ENCODE assay signal across 11 mouse cellular contexts in the genomic region with DNA sequence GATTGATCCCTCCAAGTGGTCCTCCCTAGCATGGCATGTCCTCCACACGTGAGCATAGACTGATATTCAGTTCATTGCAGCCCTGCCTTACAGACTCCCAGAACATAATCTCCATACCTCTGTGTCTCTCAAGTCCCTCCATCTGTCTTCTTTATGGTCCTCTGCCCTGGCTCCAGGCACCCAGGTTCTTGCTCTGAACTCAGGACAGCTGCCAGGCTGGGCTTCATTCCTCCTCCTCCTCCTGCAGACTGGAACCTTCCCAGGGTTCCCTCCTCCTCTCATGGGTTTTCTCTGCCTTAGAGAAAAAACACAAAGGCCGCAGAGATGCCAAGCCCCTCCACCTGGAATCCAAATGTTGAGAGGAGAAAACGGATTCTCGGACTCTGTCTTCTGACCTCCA. TPM values are rescaled to one million over a fixed set of nuclear protein-coding genes. Genes with fewer than 3 reads are reported as not detected.
DNase-seq lines count a peak whose midpoint lies in the region; ATAC-seq and TF ChIP-seq lines count a peak whose summit lies in the region.
"Had no signal": no experiment of that assay in that cellular context is flagged by ENCODE, and none has a peak within 500 bp of the region (broad histone marks: within the 10 kb centered on the region; RNA-seq: fewer than 3 reads in every experiment).

No protein-coding gene starts in this region.

- H3K27ac ChIP-seq in neural tube, embryonic 11.5 days (ENCODE audit: low read depth, low read length), result no peak overlapping the region
- H3K27ac ChIP-seq in embryonic facial prominence, embryonic 14.5 days (replicated peaks; ENCODE audit: low read depth, low read length), result peak overlapping the region; percentile 58; the same call in 1 of the 2 replicates
- peak overlapping the region; percentile 64 for H3K27ac ChIP-seq in hindbrain, postnatal 0 days
- H3K27ac ChIP-seq: limb, embryonic 13.5 days had no signal

- no peak for ATAC-seq in neural tube, embryonic 11.5 days (ENCODE audit: insufficient read depth, low FRiP score, low TSS enrichment)
- 0 out of 2 replicates have a peak, but pooled peaks have one; percentile 6 for ATAC-seq in embryonic facial prominence, embryonic 14.5 days (ENCODE audit: low read depth)
- no peak for ATAC-seq in hindbrain, postnatal 0 days

- no peaks in the 10 kb centered on the region for H3K9me3 ChIP-seq in neural tube, embryonic 11.5 days (ENCODE audit: control insufficient read depth, low read length)
- no peaks in the 10 kb centered on the region for H3K9me3 ChIP-seq in embryonic facial prominence, embryonic 14.5 days (ENCODE audit: control insufficient read depth, low read length)
- no peaks in the 10 kb centered on the region for H3K9me3 ChIP-seq in hindbrain, postnatal 0 days (ENCODE audit: low read length)
- H3K9me3 ChIP-seq: embryonic facial prominence, embryonic 15.5 days had no signal

- 58% methylated on average over 4 of the region's 4 CpGs for WGBS in neural tube, embryonic 11.5 days
- WGBS in embryonic facial prominence, embryonic 14.5 days, result 34% methylated on average over 4 of the region's 4 CpGs
- WGBS in hindbrain, postnatal 0 days, result 32% methylated on average over 4 of the region's 4 CpGs

- H3K36me3 ChIP-seq in neural tube, embryonic 11.5 days (ENCODE audit: control insufficient read depth, insufficient read depth, low read length), result no peaks in the 10 kb centered on the region
- no peaks in the 10 kb centered on the region for H3K36me3 ChIP-seq in embryonic facial prominence, embryonic 14.5 days (ENCODE audit: control insufficient read depth, insufficient read depth, low read length)
- H3K36me3 ChIP-seq in hindbrain, postnatal 0 days (ENCODE audit: insufficient read depth, low read length), result no peaks in the 10 kb centered on the region
- H3K36me3 ChIP-seq: embryonic facial prominence, embryonic 15.5 days; G1E; limb, embryonic 13.5 days had no signal

- peak; percentile 34 for DNase-seq in neural tube, embryonic 11.5 days (ENCODE audit: low spot score)
- DNase-seq in neural tube, embryonic 10.5 days (ENCODE audit: extremely low spot score, low spot score), result no peak
- peak; percentile 10 for DNase-seq in embryonic facial prominence, embryonic 14.5 days (ENCODE audit: low spot score)
- no peak for DNase-seq in hindbrain, postnatal 0 days (ENCODE audit: low spot score)
- no peak for DNase-seq in layer of hippocampus, adult 11-12 months (ENCODE audit: low spot score)
- DNase-seq in adrenal gland, adult 18-20 months (ENCODE audit: low spot score in 2 of 2), result no peak
- DNase-seq in T-cell, adult 2 months (ENCODE audit: low spot score), result no peak
- DNase-seq: adrenal gland, postnatal 14 days had no signal

- no peak overlapping the region for H3K4me3 ChIP-seq in neural tube, embryonic 11.5 days (ENCODE audit: low read depth, low read length)
- no peak overlapping the region for H3K4me3 ChIP-seq in embryonic facial prominence, embryonic 14.5 days (ENCODE audit: low read depth, low read length)
- H3K4me3 ChIP-seq in hindbrain, postnatal 0 days (ENCODE audit: low read length), result no peak overlapping the region
- H3K4me3 ChIP-seq: embryonic facial prominence, embryonic 15.5 days had no signal

- no peak overlapping the region for H3K4me2 ChIP-seq in neural tube, embryonic 11.5 days (ENCODE audit: low read depth)
- H3K4me2 ChIP-seq in embryonic facial prominence, embryonic 14.5 days (ENCODE audit: low read depth, low read length), result no peak overlapping the region
- peak overlapping the region; percentile 72; the same call in 1 of the 2 replicates for H3K4me2 ChIP-seq in hindbrain, postnatal 0 days (ENCODE audit: low read depth, low read length)
- H3K4me2 ChIP-seq: embryonic facial prominence, embryonic 15.5 days had no signal

- H3K27me3 ChIP-seq in neural tube, embryonic 11.5 days (ENCODE audit: control insufficient read depth, insufficient read depth, low read length), result no peaks in the 10 kb centered on the region
- no peaks in the 10 kb centered on the region for H3K27me3 ChIP-seq in embryonic facial prominence, embryonic 14.5 days (replicated peaks; ENCODE audit: control insufficient read depth, insufficient read depth, low read length)
- H3K27me3 ChIP-seq in hindbrain, postnatal 0 days (ENCODE audit: insufficient read depth, low read length), result no peaks in the 10 kb centered on the region
- H3K27me3 ChIP-seq: embryonic facial prominence, embryonic 15.5 days; limb, embryonic 13.5 days had no signal

- no peaks in the 10 kb centered on the region for H3K4me1 ChIP-seq in neural tube, embryonic 11.5 days (ENCODE audit: control insufficient read depth, insufficient read depth, low read length)
- H3K4me1 ChIP-seq in embryonic facial prominence, embryonic 14.5 days (ENCODE audit: control insufficient read depth, insufficient read depth, low read length), result 0 out of 2 replicates have a peak, but pooled peaks cover 3% of the 10 kb centered on the region
- no peaks in the 10 kb centered on the region for H3K4me1 ChIP-seq in hindbrain, postnatal 0 days (ENCODE audit: insufficient read depth, low read length)

- TF ChIP-seq CTCF in hindbrain, postnatal 0 days (IDR thresholded peaks at IDR 0.05; ENCODE audit: low read depth), result no peak

- H3K9ac ChIP-seq in neural tube, embryonic 11.5 days (ENCODE audit: low read length), result no peak overlapping the region
- 0 out of 2 replicates have a peak overlapping the region, but pooled peaks have one; percentile 8 for H3K9ac ChIP-seq in embryonic facial prominence, embryonic 14.5 days (ENCODE audit: low read depth, low read length)
- H3K9ac ChIP-seq in hindbrain, postnatal 0 days (replicated peaks; ENCODE audit: low read length), result no peak overlapping the region
- H3K9ac ChIP-seq: embryonic facial prominence, embryonic 15.5 days; limb, embryonic 13.5 days had no signal

RNA-seq across cellular contexts. Expression of a gene that starts 24.5 kb away (rescaled TPM):
- 40.7 and 42.0 TPM in 2 replicates for polyA plus RNA-seq in neural tube, embryonic 11.5 days (2014; fragmentation: Nextera tagmentation; extraction: Ambion mirVana)
- polyA plus RNA-seq in embryonic facial prominence, embryonic 14.5 days (2014; fragmentation: Nextera tagmentation; extraction: Ambion mirVana), result 25.6 and 26.3 TPM in 2 replicates
- 43.5 and 54.8 TPM in 2 replicates for total RNA-seq in hindbrain, postnatal 0 days (2014; rRNA removed)
- polyA plus RNA-seq in hindbrain, postnatal 0 days (2015; fragmentation: Nextera tagmentation; extraction: Ambion mirVana), result 32.8 and 35.0 TPM in 2 replicates
- 10 to 100 TPM; 40.3 to 47.9 TPM for total RNA-seq in adrenal gland, adult 18-20 months (2021)

RNA-seq across cellular contexts. Expression of a gene that starts 34.6 kb away (rescaled TPM):
- 44.5 and 46.7 TPM in 2 replicates for polyA plus RNA-seq in neural tube, embryonic 11.5 days (2014; fragmentation: Nextera tagmentation; extraction: Ambion mirVana)
- polyA plus RNA-seq in embryonic facial prominence, embryonic 14.5 days (2014; fragmentation: Nextera tagmentation; extraction: Ambion mirVana), result 59.2 and 61.4 TPM in 2 replicates
- 57.7 and 60.8 TPM in 2 replicates for total RNA-seq in hindbrain, postnatal 0 days (2014; rRNA removed)
- polyA plus RNA-seq in hindbrain, postnatal 0 days (2015; fragmentation: Nextera tagmentation; extraction: Ambion mirVana), result 33.3 and 37.2 TPM in 2 replicates
- total RNA-seq in adrenal gland, adult 18-20 months (2021), result 10 to 100 TPM; 32.5 to 43.3 TPM

RNA-seq across cellular contexts. Expression of a gene that starts 56.4 kb away (rescaled TPM):
- polyA plus RNA-seq in neural tube, embryonic 11.5 days (2014; fragmentation: Nextera tagmentation; extraction: Ambion mirVana), result 3.2 and 3.8 TPM in 2 replicates
- polyA plus RNA-seq in embryonic facial prominence, embryonic 14.5 days (2014; fragmentation: Nextera tagmentation; extraction: Ambion mirVana), result 10.1 and 10.6 TPM in 2 replicates
- total RNA-seq in hindbrain, postnatal 0 days (2014; rRNA removed), result 16.4 and 17.6 TPM in 2 replicates
- 0.69 and 1.1 TPM in 2 replicates for polyA plus RNA-seq in hindbrain, postnatal 0 days (2015; fragmentation: Nextera tagmentation; extraction: Ambion mirVana)
- 100 to 1,000 TPM; 102 to 103 TPM for total RNA-seq in adrenal gland, adult 18-20 months (2021)

Comparison
In these comparisons a context has a peak if more than half of its experiments do, and no peak if none do; other contexts are left out.
1. DNase-seq: peak in neural tube, embryonic 11.5 days (single experiment) and embryonic facial prominence, embryonic 14.5 days (single experiment); none in neural tube, embryonic 10.5 days (single experiment), hindbrain, postnatal 0 days (single experiment), layer of hippocampus, adult 11-12 months (single experiment), adrenal gland, adult 18-20 months (0 of 2) and T-cell, adult 2 months (single experiment).